Mouse (Mus musculus) heart, postnatal 14 days (tissue): ENCODE measurements around the gene Cntnap2. TPM values are rescaled to one million over a fixed set of nuclear protein-coding genes. Genes with fewer than 3 reads are reported as not detected.

Experiments
- DNase-seq, 2 experiments: peaks; one replicate each; pipeline ENCODE4 v3.0.0; 2021 to 2022
- intact Hi-C: fragments of 180-260 bp; cut with DNase I; formaldehyde crosslinking; loops from one replicate; pipeline ENCODE4 v1.15.1; 2025
- total RNA-seq, 2 experiments: library from RNA; stranded (reverse); gene quantifications; 2 replicates each; pipeline ENCODE4 v1.2.3; 2021

The Cntnap2 gene
- total RNA-seq, 2 experiments from 2014 or later: not detected

DNA sequence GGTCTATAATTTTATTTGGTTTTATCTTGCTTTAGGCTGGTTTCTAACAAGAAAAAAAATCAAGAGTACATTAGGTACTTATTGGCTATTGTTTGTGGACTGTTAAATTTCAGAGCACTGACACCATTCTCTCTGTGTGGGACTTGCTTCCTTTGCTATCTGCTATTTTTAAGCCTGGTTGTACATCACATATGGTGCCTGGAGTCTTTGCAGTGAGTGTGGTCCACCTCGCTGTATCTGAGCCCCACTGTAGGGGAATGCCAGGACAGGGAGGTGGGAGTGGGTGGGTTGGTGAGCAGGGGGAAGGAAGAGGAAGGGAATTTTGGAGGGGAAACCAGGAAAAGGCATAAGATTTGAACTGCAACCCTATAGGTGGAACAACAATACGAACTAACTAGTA, 1504.3 kb downstream of the Cntnap2 start:
- intact Hi-C loops: no loop called here
- no peak for DNase-seq

GRCm38 (mm10) chr6:46575055-46575454, 1515.9 kb downstream of the Cntnap2 start:
- intact Hi-C loops: no loop called here

DNA sequence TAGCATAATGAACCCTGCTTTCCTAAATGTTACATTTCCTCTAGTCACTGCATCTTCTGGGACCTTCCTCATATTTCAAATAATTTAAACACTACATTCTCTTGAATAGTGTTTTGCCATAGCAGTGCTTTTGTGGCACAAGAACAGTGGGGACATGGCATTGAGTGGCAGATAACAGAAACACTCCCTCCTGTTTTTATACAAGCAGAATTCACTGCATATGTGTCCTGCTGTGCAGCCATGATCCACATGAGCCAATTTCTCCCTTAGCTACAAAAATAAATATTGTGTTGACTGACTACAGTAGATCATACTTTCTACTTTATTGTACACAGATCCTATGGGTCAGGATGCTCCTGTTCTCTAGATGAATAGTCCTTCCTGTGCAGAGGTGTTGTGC, 1553.2 kb downstream of the Cntnap2 start:
- no peak for DNase-seq
- intact Hi-C loops: no loop called here

More at GRCm38 (mm10) chr6:46575055-46575454, 1515.9 kb downstream of the Cntnap2 start:
- no peak for DNase-seq

GRCm38 (mm10) chr6:46612872-46613271, 1553.7 kb downstream of the Cntnap2 start:
- no peak for DNase-seq
- intact Hi-C loops: no loop called here

DNA sequence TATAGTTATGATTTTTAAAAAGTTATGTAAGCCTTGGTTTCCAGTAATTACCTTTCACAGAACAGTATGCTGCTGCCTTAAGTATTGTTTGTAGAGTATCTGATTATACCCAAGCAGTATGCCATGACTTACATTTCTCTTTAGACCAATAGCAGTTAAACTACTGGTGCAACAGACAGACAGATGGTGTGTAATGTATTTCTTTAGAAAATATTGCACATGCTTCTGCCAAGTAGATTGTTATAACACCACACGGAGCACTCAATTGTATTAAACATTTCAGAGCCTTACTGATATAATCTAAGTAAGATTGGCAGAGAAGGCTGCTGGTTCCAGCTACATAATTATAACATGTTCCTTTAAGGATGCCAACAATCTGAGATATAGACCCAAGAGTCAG, 1609.9 kb downstream of the Cntnap2 start:
- intact Hi-C loops: no loop called here
- DNase-seq: no peak

DNA sequence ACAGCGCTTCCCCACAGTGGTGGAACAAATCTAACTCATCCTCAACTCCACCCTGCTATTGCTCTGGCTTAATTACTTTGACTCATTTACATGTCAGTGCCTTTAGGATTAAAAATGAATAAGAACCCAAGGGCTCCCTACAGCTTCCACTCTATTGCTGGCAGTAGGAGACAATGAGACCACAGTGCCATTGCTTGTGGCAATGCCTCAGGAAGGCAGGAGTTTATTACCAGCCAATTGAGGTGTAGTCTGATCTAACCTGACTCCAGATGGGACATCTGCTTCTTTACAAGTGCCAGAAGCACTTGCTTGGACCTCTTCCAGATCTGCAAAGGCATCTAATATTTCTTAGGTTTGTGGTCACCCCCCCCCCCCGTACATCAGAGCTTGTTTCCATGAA, 1615.9 kb downstream of the Cntnap2 start:
- DNase-seq: no peak
- intact Hi-C loops: no loop called here

DNA sequence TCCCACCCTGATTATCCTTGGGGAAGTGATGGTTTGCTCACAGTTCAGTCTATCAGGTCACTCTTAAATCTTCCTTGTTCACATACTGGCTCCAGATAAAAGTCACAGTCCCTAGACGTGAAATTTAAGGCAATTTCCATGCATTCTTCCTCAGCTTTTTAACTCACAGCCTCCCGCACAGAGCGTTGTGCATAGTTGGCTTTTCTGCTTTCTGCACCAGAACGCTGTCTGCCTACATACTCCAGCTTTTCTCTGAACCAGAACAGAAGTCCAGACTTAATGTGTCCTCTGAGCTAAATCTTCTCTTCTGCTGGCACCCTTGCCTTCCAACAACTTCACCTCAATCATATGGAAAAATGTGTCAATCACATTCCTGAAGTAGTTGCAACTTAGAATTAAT, 1616.5 kb downstream of the Cntnap2 start:
- intact Hi-C loops: no loop called here
- no peak for DNase-seq

DNA sequence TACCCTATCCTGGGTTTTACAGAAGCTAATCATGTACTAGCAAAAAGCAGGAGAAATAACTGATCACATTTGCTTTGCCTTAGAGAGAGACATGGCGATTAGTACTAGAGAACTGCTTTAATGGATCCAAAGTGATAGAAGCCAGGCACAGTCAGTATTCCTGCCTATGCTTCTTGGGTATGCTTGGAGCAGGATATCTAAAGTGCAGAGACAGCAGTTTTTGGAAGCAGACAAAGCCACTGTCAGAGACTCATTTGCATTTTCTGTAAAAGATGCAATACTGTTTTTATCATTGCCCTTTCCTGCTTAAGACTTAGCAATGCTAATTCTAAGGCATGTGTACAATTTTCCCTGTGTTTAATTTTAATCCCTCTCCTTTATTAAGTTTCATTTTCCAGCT, 1637.0 kb downstream of the Cntnap2 start:
- no peak for DNase-seq

DNA sequence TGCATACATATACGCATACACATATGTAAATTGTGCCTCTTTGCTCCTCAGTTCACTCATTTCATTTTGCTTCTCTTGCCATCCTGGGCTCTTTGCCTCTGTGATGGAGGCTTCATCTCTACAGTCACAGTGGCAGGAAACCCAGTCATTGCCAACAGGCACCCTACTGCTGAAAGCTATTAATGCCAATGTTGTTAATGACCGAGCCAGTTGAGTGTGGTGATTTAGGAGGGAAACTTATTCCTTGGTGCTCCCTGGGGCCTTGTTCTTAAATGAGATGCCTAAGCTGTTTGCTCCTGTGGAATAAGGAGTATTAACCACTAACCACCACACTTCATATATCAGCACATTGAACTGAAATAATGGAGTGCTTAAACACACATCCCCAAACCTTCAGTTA, 1640.2 kb downstream of the Cntnap2 start:
- DNase-seq: no peak
- intact Hi-C loops: no loop called here

More for the DNA sequence above, 1637.0 kb downstream of the Cntnap2 start:
- intact Hi-C loops: no loop called here

- no peak for DNase-seq
- intact Hi-C loops: no loop called here
Measured at GRCm38 (mm10) chr6:46704293-46705170, 1645.4 kb downstream of the Cntnap2 start.

DNA sequence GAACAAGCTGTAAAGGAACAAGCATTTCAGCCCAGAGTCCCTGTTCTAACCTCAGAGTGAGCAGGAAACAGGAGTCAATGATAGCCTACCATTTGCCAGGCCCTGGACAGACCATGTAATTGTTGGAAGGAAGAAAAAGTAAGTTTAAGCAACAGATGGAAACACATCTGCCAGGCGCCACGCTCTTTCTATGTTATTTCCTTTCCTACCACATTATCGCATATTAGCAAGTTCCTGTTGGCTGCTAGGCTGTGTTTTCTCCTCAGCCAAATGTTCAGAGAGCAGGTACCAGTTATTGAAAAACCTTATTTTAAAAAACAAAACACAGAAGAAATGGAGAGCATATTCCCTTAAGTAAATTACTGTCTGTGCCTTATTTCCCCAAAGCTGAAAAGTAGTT, 1646.8 kb downstream of the Cntnap2 start:
- no peak for DNase-seq
- intact Hi-C loops: no loop called here

- no peak for DNase-seq
- intact Hi-C loops: no loop called here
Measured at GRCm38 (mm10) chr6:46716576-46716975, 1657.4 kb downstream of the Cntnap2 start.

- intact Hi-C loops: no loop called here
- no peak for DNase-seq
Measured at GRCm38 (mm10) chr6:46733794-46734193, 1674.6 kb downstream of the Cntnap2 start.

DNA sequence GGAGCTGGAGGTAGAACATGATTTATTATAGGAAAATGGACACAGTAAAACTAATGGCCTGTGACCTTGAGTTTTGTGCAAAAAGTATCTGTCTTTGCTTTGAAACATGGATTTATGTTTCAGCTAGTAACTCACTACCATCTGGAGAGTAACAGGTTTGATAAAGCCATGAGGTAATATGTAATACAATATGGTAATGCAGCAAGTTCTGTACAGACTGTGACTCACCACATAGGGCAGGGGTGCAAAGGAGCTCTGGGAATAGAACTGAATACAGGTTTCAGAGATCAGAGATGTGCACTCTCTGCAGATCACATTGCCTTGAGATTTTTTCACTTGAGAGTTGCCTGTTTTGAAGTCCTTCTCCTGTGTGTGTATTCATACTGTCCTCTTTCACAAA, 1689.3 kb downstream of the Cntnap2 start:
- no peak for DNase-seq
- intact Hi-C loops: no loop called here

DNA sequence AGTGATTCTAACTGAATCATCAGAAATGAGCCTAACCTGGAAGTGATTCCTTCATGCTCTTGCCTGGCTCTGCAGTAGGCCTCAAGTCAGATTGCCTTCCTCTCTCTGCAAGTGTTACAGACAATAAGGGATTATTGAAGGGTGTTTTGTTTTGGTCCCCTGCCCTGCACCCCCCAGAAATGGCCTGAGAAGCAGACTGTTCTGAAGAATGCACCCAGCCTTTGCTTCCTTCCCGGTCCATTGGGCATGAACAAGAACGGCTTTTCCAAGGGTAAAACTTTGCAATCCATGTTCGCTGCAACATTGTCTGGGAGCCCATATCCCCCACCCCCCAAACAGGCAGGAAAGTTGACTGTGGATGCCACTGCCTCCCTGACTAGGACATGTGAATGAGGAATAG, 1704.3 kb downstream of the Cntnap2 start:
- intact Hi-C loops: no loop called here

GRCm38 (mm10) chr6:46774529-46774928, 1715.4 kb downstream of the Cntnap2 start:
- intact Hi-C loops: no loop called here
- no peak for DNase-seq

More for the DNA sequence above, 1704.3 kb downstream of the Cntnap2 start:
- DNase-seq: no peak

- DNase-seq: no peak
- intact Hi-C loops: no loop called here
Measured at GRCm38 (mm10) chr6:46802264-46803110, 1743.3 kb downstream of the Cntnap2 start.

DNA sequence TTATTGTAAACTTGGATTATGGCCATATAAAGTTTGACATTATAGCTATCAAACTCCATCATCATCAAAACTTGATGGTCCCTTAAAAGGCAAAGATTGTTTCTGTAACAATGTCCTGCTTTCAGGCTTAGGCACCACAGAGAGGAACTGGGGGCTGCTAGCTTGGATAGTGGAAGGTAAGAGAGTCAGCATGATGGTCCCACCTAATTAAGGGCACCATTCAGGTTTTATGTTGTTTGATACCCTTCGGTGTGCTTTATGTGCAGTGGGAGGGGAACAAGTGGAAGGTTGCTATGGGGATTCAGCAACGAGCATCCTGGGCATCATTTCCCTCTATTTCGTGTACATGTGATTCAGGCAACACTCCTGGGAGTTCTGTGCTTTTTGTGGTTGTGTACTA, 1797.5 kb downstream of the Cntnap2 start:
- no peak for DNase-seq
- intact Hi-C loops: no loop called here

DNA sequence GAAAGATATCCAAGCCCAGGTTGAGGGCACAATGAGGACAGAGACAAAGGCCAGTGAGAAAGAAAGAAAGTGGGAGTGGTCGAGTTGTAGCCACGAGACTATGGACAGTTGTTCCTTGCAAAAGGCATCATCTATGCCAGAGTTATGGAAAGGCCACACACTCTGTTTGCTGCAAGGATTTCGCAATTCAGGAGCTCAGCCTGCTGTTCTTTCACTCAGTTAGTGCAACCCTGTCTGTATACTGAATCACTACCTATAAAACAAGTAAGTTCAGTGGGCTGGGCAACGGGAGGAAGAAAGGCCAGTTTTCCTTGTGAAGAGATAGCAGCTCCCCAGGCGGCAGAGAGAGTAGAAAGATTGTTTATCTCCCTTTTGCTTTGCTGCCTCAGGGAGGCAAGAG, 1801.9 kb downstream of the Cntnap2 start:
- intact Hi-C loops: no loop called here
- DNase-seq: no peak

DNA sequence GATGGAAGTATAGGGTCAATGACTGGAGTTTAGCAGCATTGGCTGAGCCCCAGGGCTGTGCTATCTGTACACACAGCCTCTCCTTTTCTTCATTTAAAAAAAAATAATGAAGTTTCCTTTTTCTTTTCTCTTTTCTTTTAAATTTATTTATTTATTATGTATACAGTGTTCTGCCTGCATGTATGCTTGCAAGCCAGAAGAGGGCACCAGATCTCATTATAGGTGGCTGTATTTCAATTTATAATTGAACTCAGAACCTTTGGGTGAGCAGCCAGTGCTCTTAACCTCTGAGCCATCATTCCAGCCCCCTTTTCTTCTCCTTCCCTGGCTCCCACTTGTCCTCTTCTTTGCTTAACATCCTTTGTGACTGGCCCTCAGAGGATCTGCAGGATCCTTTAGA, 1807.2 kb downstream of the Cntnap2 start:
- no peak for DNase-seq
- intact Hi-C loops: loop anchor here (5.0 kb wide), 1 partner anchor 91 kb away; no protein-coding TSS in a partner anchor

GRCm38 (mm10) chr6:46886230-46886629, 1827.1 kb downstream of the Cntnap2 start:
- intact Hi-C loops: no loop called here
- DNase-seq: no peak
